Mouse (Mus musculus) liver, adult 2 months (tissue): ENCODE results near the gene Hnf4a.

Experiments
- CTCF ChIP-seq: fragments of 200-500 bp; IDR thresholded peaks from 2 replicates; pipeline ENCODE4 v1.5.1; 2011; ENCODE audit warnings: low read depth, low read length, control low read depth
- POLR2A ChIP-seq: fragments of 200-500 bp; IDR thresholded peaks from 2 replicates; pipeline ENCODE4 v1.6.1; 2011; ENCODE audit warnings: low read length, control low read depth; ENCODE audit not compliant: insufficient read depth; ENCODE audit errors: extremely low read depth

DNA sequence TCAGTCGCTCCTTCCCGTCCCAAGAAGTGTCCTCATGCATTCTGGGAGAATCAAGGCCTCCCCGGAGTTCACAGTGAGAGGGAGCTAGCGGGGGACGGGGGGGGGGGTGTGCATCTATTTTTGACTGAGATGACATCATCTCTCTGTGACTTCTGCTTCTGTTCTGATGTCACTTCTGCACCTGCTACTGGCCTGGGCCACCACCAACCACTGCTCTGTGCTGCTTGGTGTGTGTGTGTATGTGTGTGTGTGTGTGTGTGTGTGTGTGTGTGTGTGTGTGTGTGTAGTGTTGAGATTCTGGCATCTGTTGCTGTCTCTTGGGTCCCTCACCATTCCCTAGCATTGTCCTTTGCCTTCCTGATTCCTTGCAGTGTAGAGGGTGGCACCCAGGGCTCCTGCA, 80.9 kb downstream of the Hnf4a start:
- TF ChIP-seq CTCF (no peak), POLR2A (no peak)
